Mouse (Mus musculus): ENCODE results near the gene Tril.

The Tril gene

GRCm38 (mm10) chr6:53820486-53820985 is at the start of gene Tril:
TSS of gene Tril (minus strand) at chr6:53820830.
- no peak for DNase-seq (ENCODE audit: low spot score in 2 of 2)

GRCm38 (mm10) chr6:53863011-53863410 is 42.4 kb upstream of the Tril start:
- no peak for DNase-seq (ENCODE audit: low spot score in 2 of 2)

- DNase-seq (ENCODE audit: low spot score in 2 of 2), result no peak
Measured at GRCm38 (mm10) chr6:53859106-53859505, 38.5 kb upstream of the Tril start.

GRCm38 (mm10) chr6:53857822-53858221 is 37.2 kb upstream of the Tril start:
- no peak for DNase-seq (ENCODE audit: low spot score in 2 of 2)

- no peak for DNase-seq (ENCODE audit: low spot score in 2 of 2)
Measured at GRCm38 (mm10) chr6:53856775-53857174, 36.1 kb upstream of the Tril start.

- DNase-seq (ENCODE audit: low spot score in 2 of 2), result no peak
Measured at GRCm38 (mm10) chr6:53854971-53855856, 34.6 kb upstream of the Tril start.

GRCm38 (mm10) chr6:53854226-53854625 is 33.6 kb upstream of the Tril start:
- no peak for DNase-seq (ENCODE audit: low spot score in 2 of 2)

GRCm38 (mm10) chr6:53853546-53853945 is 32.9 kb upstream of the Tril start:
- no peak for DNase-seq (ENCODE audit: low spot score in 2 of 2)

- no peak for DNase-seq (ENCODE audit: low spot score in 2 of 2)
Measured at GRCm38 (mm10) chr6:53844626-53845025, 24.0 kb upstream of the Tril start.

GRCm38 (mm10) chr6:53825213-53825612 is 4.6 kb upstream of the Tril start:
- DNase-seq (ENCODE audit: low spot score in 2 of 2), result no peak

- DNase-seq (ENCODE audit: low spot score in 2 of 2), result no peak
Measured at GRCm38 (mm10) chr6:53821041-53821501, 441 bp upstream of the Tril start.

- DNase-seq (ENCODE audit: low spot score in 2 of 2), result no peak
Measured at GRCm38 (mm10) chr6:53819761-53820485, 707 bp downstream of the Tril start.

- no peak for DNase-seq (ENCODE audit: low spot score in 2 of 2)
Measured at GRCm38 (mm10) chr6:53818732-53819661, 1.6 kb downstream of the Tril start.

GRCm38 (mm10) chr6:53818264-53818731 is 2.3 kb downstream of the Tril start:
- DNase-seq (ENCODE audit: low spot score in 2 of 2), result no peak

GRCm38 (mm10) chr6:53817763-53818174 is 2.9 kb downstream of the Tril start:
- no peak for DNase-seq (ENCODE audit: low spot score in 2 of 2)

GRCm38 (mm10) chr6:53816661-53817060 is 4.0 kb downstream of the Tril start:
- DNase-seq (ENCODE audit: low spot score in 2 of 2), result no peak

- DNase-seq (ENCODE audit: low spot score in 2 of 2), result no peak
Measured at GRCm38 (mm10) chr6:53815691-53816090, 4.9 kb downstream of the Tril start.

- DNase-seq (ENCODE audit: low spot score in 2 of 2), result no peak
Measured at GRCm38 (mm10) chr6:53814214-53814613, 6.4 kb downstream of the Tril start.

- no peak for DNase-seq (ENCODE audit: low spot score in 2 of 2)
Measured at GRCm38 (mm10) chr6:53812242-53812641, 8.4 kb downstream of the Tril start.

GRCm38 (mm10) chr6:53808801-53809200 is 11.8 kb downstream of the Tril start:
- no peak for DNase-seq (ENCODE audit: low spot score in 2 of 2)

GRCm38 (mm10) chr6:53807185-53807584 is 13.4 kb downstream of the Tril start:
- no peak for DNase-seq (ENCODE audit: low spot score in 2 of 2)
